ENCODE assay signal across 13 mouse cellular contexts in the genomic region with DNA sequence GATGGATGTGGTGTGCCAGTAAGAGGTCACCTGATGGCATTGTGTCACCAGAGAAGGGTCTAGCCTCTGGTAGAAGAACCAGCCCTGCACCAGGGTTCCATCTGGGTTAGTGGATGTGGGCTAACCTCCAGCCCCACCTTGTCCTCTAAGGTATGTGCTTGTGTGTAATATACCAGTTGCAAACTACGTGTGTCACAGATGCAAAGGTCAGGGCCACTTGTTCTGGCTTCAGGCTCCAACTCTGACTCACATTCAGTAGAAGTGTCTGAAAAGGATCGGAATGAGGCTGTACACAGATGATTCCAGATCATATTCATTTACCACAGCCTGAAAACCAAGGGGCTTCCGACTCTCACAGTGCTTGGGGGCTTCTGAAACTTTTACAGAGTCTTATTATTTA.
"Had no signal": no experiment of that assay in that cellular context is flagged by ENCODE, and none has a peak within 500 bp of the region (broad histone marks: within the 10 kb centered on the region; RNA-seq: fewer than 3 reads in every experiment).

No protein-coding gene starts in this region.

- H3K27ac ChIP-seq: kidney, postnatal 0 days; limb, embryonic 13.5 days; liver, embryonic 14.5 days; midbrain, embryonic 10.5 days; neural tube, embryonic 15.5 days had no signal

- H3K9me3 ChIP-seq: limb, embryonic 13.5 days; neural tube, embryonic 15.5 days had no signal

- DNase-seq: kidney, postnatal 36 days; left cerebral cortex, postnatal 4 days; lung, adult 18-20 months; midbrain, embryonic 14.5 days; right cerebral cortex, adult 18-20 months; right cerebral cortex, postnatal 25 days; thymus, postnatal 4 days had no signal

- H3K4me3 ChIP-seq: limb, embryonic 13.5 days; midbrain, embryonic 10.5 days; myocyte; neural tube, embryonic 15.5 days had no signal

- H3K4me2 ChIP-seq: limb, embryonic 13.5 days; neural tube, embryonic 15.5 days had no signal

- H3K36me3 ChIP-seq: limb, embryonic 13.5 days; midbrain, embryonic 10.5 days; neural tube, embryonic 15.5 days had no signal

- H3K9ac ChIP-seq: limb, embryonic 13.5 days; liver, embryonic 14.5 days; neural tube, embryonic 15.5 days had no signal

- H3K27me3 ChIP-seq: limb, embryonic 13.5 days; neural tube, embryonic 15.5 days had no signal

- H3K4me1 ChIP-seq: midbrain, embryonic 10.5 days; neural tube, embryonic 15.5 days had no signal
